Mouse (Mus musculus) c-Kit-negative CD71-positive TER-119-positive erythroid progenitor cells, embryonic 14.5 days (primary cell): Measurements from ENCODE around the gene Slc36a2.

Experiments used
- DNase-seq: peaks from one replicate; pipeline ENCODE4 v3.0.0-alpha.2; 2013; ENCODE audit warnings: low read depth, low spot score

Slc36a2 gene

DNA sequence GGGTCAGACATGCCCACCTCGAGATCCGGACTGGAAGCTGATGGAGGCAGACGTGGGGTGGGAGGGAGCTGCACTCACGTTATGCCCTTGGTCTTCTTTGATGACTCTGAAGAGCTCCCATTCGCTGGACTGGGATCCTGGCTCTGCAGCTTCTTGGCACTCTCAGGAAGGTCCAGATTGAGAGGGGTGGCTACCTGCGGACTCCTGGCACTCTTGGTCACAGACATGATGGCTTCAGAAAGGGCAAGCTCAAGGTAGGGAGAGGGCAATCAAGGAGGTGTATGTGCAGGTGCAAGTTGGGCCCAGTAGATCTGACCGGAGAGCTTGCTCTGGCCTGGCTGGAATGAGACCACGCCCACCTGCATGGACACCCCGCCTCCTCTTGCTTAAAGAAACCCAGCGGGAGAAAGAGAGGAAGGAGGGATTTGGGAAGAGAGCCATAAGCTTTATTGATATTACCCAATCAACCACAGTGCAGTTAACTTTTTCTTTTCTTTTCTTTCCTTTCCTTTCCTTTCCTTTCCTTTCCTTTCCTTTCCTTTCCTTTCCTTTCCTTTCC lies at the start of gene Slc36a2:
Slc36a2 (minus strand) TSS at position 345 of the 559 bp plus-strand sequence.
- DNase-seq: no peak

DNA sequence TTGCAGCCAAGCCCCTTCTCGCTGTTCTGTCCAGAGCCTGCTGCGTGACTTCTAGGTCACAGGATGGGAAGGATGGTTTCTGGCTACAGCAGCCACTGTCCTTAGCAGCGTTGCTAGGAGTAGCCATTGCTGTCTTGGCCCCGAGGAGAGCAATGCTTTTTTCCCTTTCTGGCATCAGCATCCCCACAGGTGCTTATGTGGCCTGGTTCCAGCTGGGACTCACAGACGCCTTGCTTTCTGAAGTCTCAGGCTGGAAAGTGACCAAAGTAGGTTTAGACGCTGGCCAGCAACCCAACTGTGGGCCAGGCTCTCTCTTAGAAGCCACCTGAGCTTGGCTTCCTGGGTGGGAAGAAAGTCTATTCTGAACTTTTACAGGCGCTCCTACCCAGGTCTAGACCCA lies 49.4 kb upstream of the Slc36a2 start:
- no peak for DNase-seq

DNA sequence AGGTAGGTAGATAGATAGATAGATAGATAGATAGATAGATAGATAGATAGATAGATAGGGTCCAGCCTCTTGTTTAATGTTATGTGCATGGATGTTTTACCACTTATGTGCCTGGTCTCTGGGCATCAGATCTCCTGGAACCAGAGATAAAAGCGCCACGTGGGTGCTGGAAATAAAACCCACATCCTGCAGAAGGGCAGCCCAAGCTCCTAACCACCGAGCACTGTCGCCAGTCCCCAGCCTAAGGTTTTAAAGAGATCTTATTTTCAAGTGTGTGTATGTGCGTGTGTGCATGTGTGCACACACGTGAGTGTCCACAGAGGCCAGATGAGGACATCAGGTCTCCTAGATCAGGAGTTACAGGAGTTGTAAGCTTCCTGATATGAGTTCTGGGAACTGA lies 46.2 kb upstream of the Slc36a2 start:
- no peak for DNase-seq

DNA sequence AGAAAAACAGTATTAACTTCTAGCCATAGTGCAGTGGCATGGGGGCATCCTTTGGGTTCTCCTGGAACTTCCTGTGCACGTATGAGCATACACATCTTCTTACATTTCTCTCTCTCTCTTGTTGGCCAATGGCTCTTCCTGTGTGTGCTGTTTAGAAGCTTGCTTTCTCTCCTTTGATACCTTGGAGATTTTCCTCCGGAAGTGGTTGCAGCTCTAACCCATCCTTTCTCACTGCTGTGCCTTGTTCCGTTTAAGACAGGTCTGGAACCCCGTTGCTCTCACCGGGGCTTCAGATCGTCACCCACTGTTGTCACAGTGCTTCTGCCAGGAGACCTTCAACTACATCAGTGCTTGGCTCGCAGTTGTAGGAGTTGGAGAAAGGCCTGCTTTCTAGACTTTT lies 36.4 kb upstream of the Slc36a2 start:
- no peak for DNase-seq

DNA sequence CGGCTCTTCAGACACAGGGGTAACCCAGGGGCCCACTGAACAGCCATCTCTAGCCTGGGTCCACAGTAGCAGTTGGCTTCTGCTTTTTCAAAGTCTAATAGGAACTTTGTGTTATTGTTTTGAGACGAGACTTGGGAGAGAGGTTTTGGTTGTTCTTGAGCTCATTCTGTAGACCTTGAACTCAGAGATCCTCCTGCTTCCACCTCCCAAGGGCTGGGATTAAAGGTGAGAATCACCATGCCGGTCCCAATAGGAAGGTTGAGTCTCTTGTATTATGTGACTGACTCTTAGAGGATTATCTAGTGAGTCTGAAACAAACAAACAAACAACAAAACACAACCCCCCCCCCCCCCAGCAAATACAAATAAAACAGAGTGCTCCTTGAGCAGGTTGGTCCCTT lies 33.6 kb upstream of the Slc36a2 start:
- no peak for DNase-seq

DNA sequence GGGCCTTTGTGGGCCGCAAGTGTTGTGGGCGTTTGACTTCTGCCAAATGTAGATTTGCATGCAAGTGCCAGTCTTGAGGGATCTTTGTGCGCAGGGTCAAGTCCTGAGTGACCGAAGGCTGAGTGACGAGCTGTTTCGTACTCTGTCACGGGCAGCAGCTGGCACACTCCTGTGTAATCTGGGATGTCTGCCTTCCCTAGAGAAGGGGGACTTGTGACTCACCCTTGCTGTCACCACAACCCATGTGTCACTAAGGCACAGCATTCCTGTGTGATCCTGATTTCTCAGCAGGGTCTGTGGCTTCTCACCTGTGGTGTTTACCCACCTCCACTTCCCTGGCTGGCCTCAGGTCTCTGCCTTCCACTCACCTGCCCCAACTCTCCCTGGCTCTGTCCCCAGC lies 33.0 kb upstream of the Slc36a2 start:
- no peak for DNase-seq

DNA sequence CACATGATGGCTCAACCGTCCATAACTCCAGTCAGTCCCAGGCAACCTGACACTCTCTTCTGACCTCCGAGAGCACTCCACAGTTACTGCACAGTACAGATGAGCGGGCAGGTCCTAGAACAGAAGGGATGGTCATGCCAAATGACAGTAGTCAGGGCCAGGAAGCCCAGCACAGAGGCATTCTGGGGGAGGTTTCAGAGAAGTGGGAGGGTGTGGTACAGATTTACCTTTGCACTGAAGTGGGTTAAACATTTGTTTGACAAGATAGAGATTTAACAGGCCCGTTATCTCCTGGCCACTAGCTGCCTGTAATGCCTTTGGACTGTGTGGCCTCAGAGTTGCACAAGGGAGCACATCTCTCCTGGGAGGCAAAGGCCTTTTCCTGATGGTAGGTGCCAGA lies 32.5 kb upstream of the Slc36a2 start:
- DNase-seq: no peak

DNA sequence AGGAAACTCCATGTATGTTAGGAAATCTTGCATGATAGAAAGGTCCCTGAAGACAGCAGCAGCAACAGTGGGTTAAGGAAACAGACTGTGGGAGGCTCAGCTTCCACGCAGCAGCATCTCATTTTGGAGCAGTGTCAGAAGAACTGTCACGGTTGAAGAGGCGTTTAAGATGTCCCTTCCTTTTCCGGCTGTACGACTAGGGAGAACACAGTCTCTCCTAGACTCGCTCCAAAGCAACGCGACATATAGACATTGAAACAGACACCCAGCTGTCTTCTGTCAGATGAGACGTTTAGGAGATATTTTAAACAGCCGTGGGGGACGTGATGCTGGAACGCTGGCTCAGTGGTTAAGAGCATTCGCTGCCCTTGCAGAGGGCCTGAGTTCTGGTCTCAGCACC lies 32.0 kb upstream of the Slc36a2 start:
- no peak for DNase-seq

DNA sequence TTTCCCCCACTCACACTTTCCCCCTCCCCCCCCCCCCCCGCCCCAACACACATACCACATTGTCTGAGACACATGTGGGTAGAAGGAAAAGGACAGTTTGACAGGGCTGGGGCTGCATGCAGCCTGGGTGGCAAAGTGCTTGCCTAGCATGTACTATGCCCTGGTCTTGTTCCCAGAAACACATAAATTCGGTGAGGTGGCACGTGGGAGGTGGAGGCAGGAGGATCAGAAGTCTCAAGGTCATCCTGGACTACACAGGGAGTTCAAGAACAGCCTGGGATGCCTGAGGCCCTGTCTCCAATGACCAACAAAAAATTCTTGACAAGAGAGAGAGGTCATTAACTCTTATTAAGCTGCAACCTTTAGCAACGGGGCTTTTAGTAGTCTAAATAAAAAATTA lies 31.2 kb upstream of the Slc36a2 start:
- no peak for DNase-seq

DNA sequence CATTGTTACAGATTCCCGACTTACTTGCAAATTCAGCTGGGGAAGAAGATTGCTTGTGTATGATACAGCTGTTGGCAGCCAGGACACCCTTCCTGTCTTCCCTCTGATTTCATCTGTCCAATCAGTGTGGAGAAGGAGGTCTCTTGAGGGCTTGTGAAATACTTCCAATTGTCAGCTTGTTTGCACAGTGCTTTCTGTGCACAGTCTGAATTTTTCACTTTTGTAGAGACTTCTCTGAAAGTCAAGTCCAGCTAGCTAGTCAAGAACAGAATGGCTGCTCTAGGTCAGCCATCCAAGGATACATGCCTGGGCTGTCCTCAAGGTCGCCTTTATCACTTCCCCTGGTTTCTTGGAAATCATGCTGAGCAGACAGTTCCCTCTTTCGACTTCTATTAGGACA lies 30.1 kb upstream of the Slc36a2 start:
- no peak for DNase-seq

DNA sequence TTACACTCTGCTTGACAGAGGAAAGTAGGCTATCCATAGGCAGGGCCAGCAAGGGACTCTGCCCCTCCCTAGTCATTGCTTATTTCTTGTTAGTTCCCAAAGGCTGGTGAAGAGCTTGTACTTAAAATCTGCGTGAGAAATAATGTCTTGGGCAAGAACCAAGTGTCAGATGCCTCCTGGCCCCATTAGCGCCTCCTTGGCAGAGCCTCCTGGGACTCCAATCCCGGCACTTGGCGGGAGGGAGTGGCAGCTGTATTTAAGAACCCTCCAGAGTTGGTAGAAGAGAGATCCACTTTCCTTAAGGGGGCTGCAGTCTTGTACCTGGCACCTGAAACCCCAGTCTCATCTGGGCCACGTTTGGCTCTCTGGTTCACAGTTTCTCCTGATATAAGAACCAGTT lies 29.3 kb upstream of the Slc36a2 start:
- DNase-seq: no peak

DNA sequence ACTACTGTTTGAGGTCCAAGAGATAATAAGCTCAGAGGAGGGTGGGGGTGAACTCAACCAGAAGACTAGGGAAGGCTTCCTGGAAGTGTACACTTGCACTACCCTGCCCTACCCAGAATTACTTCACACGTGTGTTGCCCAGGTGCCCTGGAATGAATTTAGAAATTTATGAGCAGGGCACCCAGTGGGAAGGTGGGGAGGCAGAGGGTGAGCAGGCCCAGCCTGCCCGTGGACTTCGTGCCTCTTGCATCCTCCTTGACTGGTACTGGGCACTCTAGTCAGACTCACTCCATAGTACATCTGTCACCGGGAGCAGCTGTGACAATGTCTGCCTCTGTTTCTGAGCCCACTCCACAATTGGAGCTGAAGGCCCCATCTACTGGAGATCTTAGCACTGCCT lies 28.6 kb upstream of the Slc36a2 start:
- no peak for DNase-seq

DNA sequence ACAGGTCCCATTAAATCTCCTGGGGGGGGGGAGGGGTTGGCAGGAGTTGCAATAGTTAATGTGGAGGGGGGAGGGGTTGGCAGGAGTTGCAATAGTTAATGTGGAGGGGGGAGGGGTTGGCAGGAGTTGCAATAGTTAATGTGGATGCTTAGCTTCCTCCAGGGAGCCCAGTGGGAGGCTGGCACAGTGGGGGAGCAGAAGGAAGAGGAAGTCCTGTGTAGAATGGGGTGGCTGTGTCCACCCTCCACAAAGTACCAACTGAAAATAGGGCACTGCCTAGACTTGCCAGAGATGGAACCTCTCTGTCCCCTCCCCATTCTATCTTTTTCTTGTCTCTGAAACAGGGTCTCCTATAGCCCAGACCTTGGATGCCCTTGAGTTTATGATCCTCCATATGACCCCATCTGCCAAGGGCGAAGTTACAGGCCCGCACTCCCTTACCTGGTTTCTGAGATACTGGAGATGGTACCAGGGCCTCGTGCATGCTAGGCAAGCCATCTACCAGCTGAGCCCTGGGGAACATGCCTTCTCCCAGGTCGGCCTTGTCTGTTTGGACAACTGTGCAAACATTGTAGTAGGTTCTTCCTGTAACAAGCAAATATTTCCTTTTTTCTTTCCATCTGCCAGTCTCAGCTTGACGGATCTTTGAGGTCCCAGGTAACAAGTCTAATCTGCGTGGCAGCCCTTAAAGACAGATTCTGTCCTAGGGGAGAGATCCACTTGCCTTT lies 24.9 kb upstream of the Slc36a2 start:
- DNase-seq: no peak

DNA sequence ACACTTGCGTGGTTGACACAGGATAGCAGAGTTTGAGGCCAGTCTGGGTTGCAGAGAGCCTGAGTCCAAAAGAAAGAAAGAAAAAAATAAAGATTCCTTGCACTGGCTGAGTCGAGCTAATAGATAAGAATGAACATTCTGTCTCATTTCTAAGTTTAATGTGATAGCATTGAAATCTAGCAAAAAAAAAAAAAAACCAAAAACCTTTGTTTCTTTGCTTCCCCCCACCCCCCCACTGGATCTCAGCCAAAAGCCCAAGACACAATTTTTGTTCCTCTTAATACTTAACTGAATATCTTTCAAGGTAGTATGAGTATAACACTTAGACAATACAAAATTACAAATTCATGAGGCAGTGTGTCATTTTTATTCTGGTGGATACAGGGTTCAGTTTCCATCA lies 24.2 kb upstream of the Slc36a2 start:
- DNase-seq: no peak

DNA sequence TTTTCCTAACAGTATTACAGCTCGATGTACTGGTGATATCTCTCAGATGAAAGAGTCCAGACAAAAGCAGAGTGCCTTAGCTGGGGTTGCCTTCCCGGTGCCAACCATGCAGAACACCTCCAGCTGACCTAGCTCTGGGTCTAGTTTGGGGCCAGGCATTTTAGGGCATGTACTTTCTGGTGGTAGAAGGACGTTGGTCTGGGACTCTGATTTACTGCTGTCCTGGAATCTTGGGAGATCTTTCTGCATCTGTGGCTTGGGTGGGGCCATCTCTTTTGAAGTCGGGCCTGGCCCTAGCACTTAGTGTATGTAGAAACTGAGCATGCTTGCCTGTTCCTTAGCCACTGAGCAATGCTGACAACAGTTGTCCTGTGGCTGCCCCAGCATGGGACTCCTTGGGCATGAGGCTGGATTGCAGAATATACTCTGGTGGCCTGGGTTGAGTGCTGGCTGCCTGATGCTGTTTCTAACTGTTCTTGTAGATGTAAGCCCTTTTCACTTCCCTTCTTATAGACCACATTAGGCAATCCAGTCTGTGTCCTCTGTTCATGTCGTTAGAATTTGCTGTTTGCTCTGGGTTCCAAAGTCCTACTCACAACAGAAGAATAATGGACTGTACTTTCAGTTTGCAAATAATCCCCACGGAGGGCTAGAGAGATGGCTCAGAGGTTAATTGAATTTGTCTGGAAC lies 23.3 kb upstream of the Slc36a2 start:
- no peak for DNase-seq

DNA sequence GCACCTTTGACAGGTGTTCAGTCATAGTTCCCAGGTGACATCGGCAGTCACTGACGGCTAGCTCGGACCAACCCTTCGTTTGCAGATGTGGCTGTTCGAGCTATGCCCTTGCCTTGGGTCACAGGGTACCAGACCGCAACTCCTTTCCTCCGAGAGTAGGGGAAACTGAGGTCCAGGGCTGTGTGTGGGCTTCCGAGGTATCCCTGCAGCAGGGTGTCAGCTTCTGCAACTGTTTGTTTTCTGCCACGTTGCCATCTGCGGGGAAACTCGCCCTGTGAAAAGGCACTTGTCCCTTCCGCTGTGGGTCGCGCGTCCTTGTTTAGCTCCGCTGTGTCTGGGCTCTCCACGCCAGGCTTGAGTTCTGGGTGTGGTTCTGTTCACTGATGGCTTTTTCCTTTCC lies 19.7 kb upstream of the Slc36a2 start:
- DNase-seq: peak; percentile 12

DNA sequence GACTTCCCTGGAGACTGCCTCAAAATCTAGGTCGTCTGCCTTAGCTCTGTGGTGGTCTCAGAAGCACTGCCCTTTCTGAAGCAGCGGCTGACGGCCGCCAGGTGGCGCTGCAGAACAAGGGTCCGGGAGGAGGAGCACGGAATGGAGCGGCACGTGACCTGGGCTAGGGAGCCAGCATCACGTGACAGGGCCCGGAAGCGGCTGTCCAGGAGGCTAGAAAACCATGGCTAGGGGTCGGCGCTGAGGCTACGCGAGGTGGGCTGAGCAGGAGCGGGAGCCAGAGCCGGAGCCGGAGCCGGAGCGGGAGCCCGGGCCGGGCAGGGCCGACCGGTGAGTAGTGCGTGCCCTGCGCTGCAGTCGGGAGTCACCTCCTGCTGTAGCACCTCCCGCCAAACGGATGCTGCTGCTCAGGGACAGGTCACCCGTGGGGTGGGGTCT lies 19.3 kb upstream of the Slc36a2 start, which contains the start of gene Slc36a1:
Slc36a1 (plus strand) TSS at position 192 of the 438 bp plus-strand sequence.
- DNase-seq: peak; percentile 84

DNA sequence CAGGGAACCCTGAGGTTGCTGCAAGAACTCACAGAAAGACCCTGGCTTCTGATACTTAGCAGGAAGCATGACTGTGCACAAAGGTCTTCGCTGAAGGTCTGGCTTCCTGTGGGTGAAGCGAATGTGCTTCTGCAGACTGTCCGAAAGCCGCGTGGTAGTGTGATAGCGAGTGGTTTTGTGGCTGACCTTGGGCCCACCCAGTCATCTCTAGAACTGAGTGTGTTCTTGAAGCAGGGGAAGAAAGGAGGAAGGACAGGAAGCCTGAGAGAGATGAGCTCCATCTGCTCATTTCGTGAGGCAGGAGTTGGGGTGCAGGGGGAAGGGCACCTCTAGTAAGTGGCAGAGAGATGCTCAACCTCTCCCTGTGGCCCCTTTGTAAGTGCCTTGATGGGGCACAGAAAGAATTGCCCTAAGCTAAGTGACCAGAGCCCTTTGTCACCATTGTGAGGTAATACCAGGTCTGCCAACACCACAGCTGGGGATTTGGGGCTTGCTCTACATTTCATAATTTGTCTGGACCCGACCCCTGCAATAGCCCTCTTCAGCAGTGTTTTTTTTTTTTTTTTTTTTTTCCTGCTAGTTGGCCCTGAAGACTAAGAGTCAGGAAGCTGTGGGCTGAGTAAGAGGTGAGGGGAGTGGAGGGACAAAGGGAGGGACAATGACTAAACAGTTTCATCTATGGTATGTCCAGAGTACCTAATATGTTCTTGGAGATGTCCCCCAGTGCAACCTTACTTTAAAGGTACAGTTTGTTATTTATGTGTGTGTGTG lies 13.0 kb upstream of the Slc36a2 start:
- DNase-seq: no peak

DNA sequence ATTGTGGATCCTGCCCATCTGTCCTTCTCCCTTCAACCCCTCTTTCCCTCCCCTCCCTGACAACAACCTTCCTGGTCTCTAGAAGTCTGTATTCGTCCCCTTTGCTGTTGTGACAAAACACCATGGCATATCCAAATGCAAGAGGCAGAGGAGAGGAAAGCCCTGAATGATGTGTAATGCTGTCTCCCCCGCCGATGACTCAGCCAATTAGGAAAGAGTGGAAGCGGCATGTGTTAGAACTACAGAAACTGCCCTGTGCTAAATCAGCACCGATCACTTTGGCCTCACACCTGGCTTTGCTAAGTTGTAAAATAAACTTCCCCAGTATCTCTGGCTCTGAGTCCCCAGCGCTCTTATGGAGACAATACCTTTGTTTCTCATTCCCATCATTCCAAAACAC lies 12.2 kb upstream of the Slc36a2 start:
- no peak for DNase-seq

DNA sequence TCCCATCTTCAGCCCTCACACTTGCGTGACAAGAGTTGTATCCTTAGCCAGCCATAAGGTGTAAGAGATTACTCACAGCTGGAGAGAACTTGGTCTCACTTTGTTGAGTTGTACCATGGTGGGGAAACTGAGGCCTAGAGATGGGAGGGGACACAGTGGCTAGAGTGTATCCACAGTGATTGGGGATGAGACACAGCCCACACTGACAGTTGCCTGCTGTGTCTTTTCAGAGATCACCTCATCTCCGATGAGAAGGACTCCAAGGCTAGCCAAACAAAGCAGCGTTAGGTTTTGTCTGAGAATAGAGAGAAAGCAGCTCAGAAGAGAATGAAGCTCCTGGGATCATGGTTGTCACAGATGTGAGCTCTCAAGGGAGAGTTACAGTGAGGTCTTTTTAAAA lies 5.3 kb upstream of the Slc36a2 start:
- no peak for DNase-seq

DNA sequence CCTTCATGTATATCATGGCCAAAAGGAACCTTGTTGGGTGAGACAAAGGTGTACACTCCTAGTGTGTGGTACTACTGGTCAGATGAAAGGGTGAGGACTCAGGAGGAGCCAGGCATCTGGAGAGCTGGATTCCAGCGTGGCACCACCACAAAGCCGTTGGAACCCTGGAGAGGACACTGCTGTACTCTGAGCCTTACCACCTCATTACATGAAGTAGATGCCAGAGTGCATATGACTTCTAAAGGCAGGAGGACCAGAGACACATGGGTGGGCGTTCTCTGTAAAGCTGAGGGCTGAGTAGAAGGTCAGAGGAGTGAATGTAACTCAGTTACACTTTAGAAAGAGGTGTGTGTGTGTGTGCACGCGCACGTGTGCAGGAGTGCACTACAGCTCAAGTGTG lies 2.9 kb upstream of the Slc36a2 start:
- DNase-seq: no peak

DNA sequence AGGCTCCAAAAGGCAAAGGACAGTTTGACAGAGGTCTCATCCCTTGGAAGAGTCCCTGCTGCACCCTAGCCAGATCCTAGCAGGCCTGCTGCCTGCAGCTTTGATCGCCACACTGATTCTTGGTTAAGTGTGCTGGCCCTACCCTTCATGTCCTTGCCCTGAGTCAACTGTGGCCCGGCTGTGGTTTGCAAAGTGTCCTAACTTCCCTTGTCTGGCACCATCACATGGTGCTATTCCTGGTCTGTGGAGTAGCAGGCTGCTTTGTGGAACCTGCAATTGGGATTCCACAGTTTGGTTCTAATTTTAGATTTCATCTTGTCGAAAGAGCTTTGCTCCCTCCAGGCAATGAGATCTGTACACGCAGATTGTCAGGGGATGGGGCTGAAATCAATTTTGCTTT lies 2.4 kb upstream of the Slc36a2 start:
- no peak for DNase-seq
